Mouse (Mus musculus) kidney, embryonic 14.5 days (tissue): ENCODE data around the gene Mapkapk2. TPM values are rescaled to one million over a fixed set of nuclear protein-coding genes. Genes with fewer than 3 reads are reported as not detected.
"Not testable (repeated sequence)": the region's sequence is repeated elsewhere in the genome, so short reads cannot be mapped to it uniquely, and the experiment has no call there.

ENCODE experiments used
- ATAC-seq: fragments of 200-750 bp; cut with Nextera tagmentation; 2 replicates; pipeline ENCODE4 v1.8.0; 2017; ENCODE audit warnings: moderate number of reproducible peaks, mild to moderate bottlenecking, moderate TSS enrichment, moderate library complexity; ENCODE audit not compliant: low FRiP score, low TSS enrichment
- H3K27ac ChIP-seq: fragments of 300-500 bp; sonication (generic); 2 replicates; pipeline ENCODE4 v1.5.1; 2014; ENCODE audit warnings: low read depth, mild to moderate bottlenecking, low read length, moderate library complexity, mixed read lengths
- H3K27me3 ChIP-seq: fragments of 300-500 bp; sonication (generic); 2 replicates; pipeline ENCODE4 v1.6.1; 2014; ENCODE audit warnings: mild to moderate bottlenecking, low read length; ENCODE audit not compliant: control insufficient read depth, insufficient read depth
- H3K36me3 ChIP-seq: fragments of 300-500 bp; sonication (generic); 2 replicates; pipeline ENCODE4 v1.6.1; 2014; ENCODE audit warnings: low read length, mixed read lengths; ENCODE audit not compliant: control insufficient read depth, insufficient read depth
- H3K4me1 ChIP-seq: fragments of 300-500 bp; sonication (generic); 2 replicates; pipeline ENCODE4 v1.6.1; 2014; ENCODE audit warnings: low read length, mixed read lengths; ENCODE audit not compliant: control insufficient read depth, insufficient read depth
- H3K4me2 ChIP-seq: fragments of 300-500 bp; sonication (generic); replicated peaks from 2 replicates; pipeline ENCODE4 v1.6.1; 2014; ENCODE audit warnings: low read depth, mild to moderate bottlenecking, low read length
- H3K4me3 ChIP-seq: fragments of 300-500 bp; sonication (generic); 2 replicates; pipeline ENCODE4 v1.5.1; 2014; ENCODE audit warnings: mild to moderate bottlenecking, low read length
- H3K9ac ChIP-seq: fragments of 300-500 bp; sonication (generic); 2 replicates; pipeline ENCODE4 v1.6.1; 2014; ENCODE audit warnings: low read depth, mild to moderate bottlenecking, low read length, moderate library complexity
- H3K9me3 ChIP-seq: fragments of 300-500 bp; sonication (generic); 2 replicates; pipeline ENCODE4 v1.6.1; 2016; ENCODE audit warnings: low read length; ENCODE audit not compliant: control insufficient read depth
- WGBS: fragments of 180-500 bp; shearing (Covaris S2); extraction: QIAGEN DNeasy Blood & Tissue Kit; methylation state at CpG from one replicate; pipeline ENCODE4 v1.1.7; 2014; 5-methylcytosine and 5-hydroxymethylcytosine counted together
- polyA plus RNA-seq: library from polyadenylated mRNA; unstranded; fragments of >200 nt; fragmentation: Nextera tagmentation; extraction: Ambion mirVana; gene quantifications from 2 replicates; pipeline ENCODE4 v1.2.1, GENCODE M21; 2014

Mapkapk2 gene
- polyA plus RNA-seq, 1 experiment from 2014 or later = 62.8 TPM

GRCm38 (mm10) chr1:131023250-131023858, 74.3 kb downstream of the Mapkapk2 start:
- WGBS = 89% methylated on average over 4 of the region's 4 CpGs
- H3K9me3 ChIP-seq, H3K27me3 ChIP-seq, H3K27ac ChIP-seq, H3K4me3 ChIP-seq, ATAC-seq, H3K9ac ChIP-seq, H3K4me2 ChIP-seq, H3K36me3 ChIP-seq: not testable (repeated sequence)
- H3K4me1 ChIP-seq = 0 out of 2 replicates have a peak, but pooled peaks cover 10% of the 10 kb centered on the region

DNA sequence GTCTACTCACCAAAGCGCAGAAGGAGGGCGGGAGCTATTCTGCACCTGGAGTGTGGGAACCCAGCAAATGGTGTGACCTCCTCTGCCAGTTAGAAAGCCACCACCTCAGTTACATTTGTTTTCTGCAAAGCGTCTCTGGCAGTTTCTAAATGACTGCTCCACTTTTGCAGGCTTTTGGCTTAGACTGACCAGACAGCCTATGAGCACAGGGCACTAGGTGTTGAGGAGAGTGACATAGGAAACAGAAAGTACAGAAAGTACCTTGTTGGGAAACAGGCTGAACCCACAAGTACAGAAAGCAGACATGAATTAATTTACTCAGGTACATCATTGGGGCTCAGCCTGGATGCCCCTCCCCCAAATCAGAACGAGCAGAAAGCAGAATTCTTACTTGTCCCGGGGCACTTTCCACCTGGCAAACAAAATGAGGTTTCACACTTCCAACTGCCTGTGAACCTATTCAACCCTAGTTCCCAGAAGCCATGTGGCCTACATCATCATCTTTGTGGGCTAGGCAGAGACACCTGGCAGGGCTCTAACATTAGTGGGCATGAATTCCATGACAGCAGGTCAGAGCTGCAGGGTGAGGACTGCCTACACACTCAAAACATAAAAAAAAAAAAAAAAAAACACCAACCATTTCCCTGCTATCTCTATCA, 74.9 kb downstream of the Mapkapk2 start:
- Histone ChIP-seq H3K4me3 (no peak overlapping the region), H3K4me1 (0 out of 2 replicates have a peak, but pooled peaks cover 10% of the 10 kb centered on the region), H3K4me2 (no peak overlapping the region), H3K36me3 (no peaks in the 10 kb centered on the region), H3K27me3 (no peaks in the 10 kb centered on the region), H3K9me3 (no peaks in the 10 kb centered on the region), H3K27ac (no peak overlapping the region), H3K9ac (no peak overlapping the region)
- WGBS = 39% methylated on average over 5 of the region's 5 CpGs
- ATAC-seq = no peak

- no peak overlapping the region for H3K4me2 ChIP-seq
- H3K27me3 ChIP-seq = no peaks in the 10 kb centered on the region
- H3K9me3 ChIP-seq = no peaks in the 10 kb centered on the region
- no peak overlapping the region for H3K4me3 ChIP-seq
- no peak overlapping the region for H3K27ac ChIP-seq
- 69% methylated on average over 11 of the region's 11 CpGs for WGBS
- no peaks in the 10 kb centered on the region for H3K36me3 ChIP-seq
- H3K9ac ChIP-seq = no peak overlapping the region
- ATAC-seq = no peak
- H3K4me1 ChIP-seq = 0 out of 2 replicates have a peak, but pooled peaks cover 10% of the 10 kb centered on the region
These were observed 75.6 kb downstream of the Mapkapk2 start for GRCm38 (mm10) chr1:131021900-131022590.

DNA sequence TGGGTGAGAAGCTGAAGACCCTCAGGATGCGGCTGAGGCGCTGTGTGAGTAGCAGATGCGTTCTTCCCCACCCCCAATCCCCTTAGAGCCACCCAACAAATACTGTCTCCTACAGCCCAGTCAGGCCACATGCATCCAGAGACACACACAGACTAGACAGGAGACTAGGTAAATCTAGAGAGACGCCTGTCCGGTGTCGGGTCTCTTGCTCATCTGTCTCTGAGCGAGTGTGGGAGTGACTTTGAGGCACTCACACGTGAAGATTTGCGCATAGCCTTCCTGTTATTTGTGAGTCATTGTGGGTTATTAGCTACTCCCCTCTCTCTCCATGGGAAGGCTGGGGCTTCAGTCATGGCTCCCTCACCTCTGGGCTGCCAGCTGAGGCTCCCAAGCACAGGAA, 76.2 kb downstream of the Mapkapk2 start:
- H3K27ac ChIP-seq = no peak overlapping the region
- WGBS = 37% methylated on average over 9 of the region's 9 CpGs
- H3K9me3 ChIP-seq = no peaks in the 10 kb centered on the region
- no peak overlapping the region for H3K9ac ChIP-seq
- no peaks in the 10 kb centered on the region for H3K36me3 ChIP-seq
- no peaks in the 10 kb centered on the region for H3K27me3 ChIP-seq
- ATAC-seq = peak; percentile 66
- H3K4me2 ChIP-seq = no peak overlapping the region
- H3K4me3 ChIP-seq = no peak overlapping the region
- H3K4me1 ChIP-seq = 0 out of 2 replicates have a peak, but pooled peaks cover 10% of the 10 kb centered on the region

GRCm38 (mm10) chr1:131020425-131021310, 77.0 kb downstream of the Mapkapk2 start:
- H3K36me3 ChIP-seq = no peaks in the 10 kb centered on the region
- H3K4me2 ChIP-seq = no peak overlapping the region
- no peaks in the 10 kb centered on the region for H3K9me3 ChIP-seq
- no peak overlapping the region for H3K9ac ChIP-seq
- H3K27ac ChIP-seq = no peak overlapping the region
- no peaks in the 10 kb centered on the region for H3K27me3 ChIP-seq
- H3K4me3 ChIP-seq = no peak overlapping the region
- ATAC-seq = no peak
- 0 out of 2 replicates have a peak, but pooled peaks cover 10% of the 10 kb centered on the region for H3K4me1 ChIP-seq
- WGBS = 47% methylated on average over 12 of the region's 12 CpGs

DNA sequence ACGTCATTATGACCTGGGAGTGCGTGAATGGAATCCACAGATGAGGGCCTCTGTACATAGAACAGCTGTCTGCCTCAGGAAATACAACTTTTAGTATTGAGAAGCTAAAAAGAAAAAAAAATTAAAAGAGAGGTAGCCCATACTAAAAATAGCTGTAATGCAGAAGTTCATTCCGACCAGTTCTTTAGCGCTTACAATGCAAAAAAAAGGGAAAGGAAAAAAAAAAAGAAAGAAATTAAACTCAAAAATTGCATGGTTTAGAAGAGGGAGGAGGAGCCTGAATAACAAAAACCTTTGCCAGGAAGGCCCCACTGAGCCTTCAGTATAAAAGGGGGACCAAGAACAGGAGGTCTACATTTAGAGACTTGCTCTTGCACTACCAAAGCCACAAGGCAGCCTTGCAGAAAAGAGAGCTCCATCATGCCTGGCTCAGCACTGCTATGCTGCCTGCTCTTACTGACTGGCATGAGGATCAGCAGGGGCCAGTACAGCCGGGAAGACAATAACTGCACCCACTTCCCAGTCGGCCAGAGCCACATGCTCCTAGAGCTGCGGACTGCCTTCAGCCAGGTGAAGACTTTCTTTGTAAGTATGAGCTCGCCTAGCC, 78.0 kb downstream of the Mapkapk2 start, which contains the start of gene Il10:
Gene Il10 (plus strand): TSS at position 354 of the 607 bp plus-strand sequence.
- no peak for ATAC-seq
- H3K4me3 ChIP-seq = no peak within 1 kb of the TSS
- H3K36me3 ChIP-seq = no peaks in the 10 kb centered on the region
- no peaks in the 10 kb centered on the region for H3K9me3 ChIP-seq
- H3K9ac ChIP-seq = no peak within 1 kb of the TSS
- H3K27me3 ChIP-seq = no peaks in the 10 kb centered on the region
- H3K4me1 ChIP-seq = 0 out of 2 replicates have a peak, but pooled peaks cover 10% of the 10 kb centered on the region
- WGBS = 70% methylated on average over 8 of the region's 8 CpGs
- no peak within 1 kb of the TSS for H3K27ac ChIP-seq
- no peak within 1 kb of the TSS for H3K4me2 ChIP-seq

DNA sequence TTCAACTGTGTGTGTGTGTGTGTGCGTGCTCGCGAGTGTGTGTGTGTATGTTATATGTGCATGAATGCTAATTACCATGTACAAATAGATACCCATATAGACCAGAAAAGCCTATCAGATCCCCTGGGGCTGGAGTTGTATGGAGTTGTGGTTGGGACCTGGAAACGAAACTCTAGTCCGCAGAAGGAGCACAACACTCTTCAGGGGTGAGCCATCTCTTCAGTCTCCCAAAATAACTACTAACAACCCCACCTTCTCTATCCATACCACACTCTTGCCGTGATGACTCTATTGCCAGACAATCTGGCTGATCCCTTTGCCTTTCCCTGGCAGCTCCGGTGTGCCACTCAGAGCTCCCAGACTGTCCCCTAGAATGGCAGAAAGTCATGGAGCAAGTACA, 81.7 kb downstream of the Mapkapk2 start:
- no peak overlapping the region for H3K27ac ChIP-seq
- H3K27me3 ChIP-seq = no peaks in the 10 kb centered on the region
- H3K4me2 ChIP-seq = no peak overlapping the region
- no peaks in the 10 kb centered on the region for H3K9me3 ChIP-seq
- no peaks in the 10 kb centered on the region for H3K36me3 ChIP-seq
- no peak for ATAC-seq
- no peak overlapping the region for H3K9ac ChIP-seq
- 0 out of 2 replicates have a peak, but pooled peaks cover 2% of the 10 kb centered on the region for H3K4me1 ChIP-seq
- H3K4me3 ChIP-seq = no peak overlapping the region
- 93% methylated on average over 7 of the region's 7 CpGs for WGBS

DNA sequence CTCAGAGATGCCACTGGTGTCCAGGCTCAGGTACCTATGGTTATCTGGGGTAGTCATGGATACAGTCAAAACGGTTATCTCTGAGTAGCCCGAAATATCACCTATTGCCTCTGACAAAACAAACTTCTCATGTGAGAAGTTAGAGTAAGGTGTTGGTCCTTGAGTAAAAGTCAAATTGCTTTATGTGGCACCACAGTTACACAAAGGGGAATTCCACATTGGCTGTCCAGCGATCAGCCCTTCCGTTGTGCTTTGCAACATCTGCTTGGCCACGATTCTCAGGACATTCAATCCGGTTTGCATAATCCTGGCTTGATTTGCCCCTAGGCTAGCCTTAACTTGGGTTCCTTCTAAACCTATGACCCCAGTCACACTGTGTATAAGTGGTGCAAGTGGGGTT, 82.3 kb downstream of the Mapkapk2 start:
- H3K9ac ChIP-seq = no peak overlapping the region
- H3K4me1 ChIP-seq = no peaks in the 10 kb centered on the region
- H3K4me2 ChIP-seq = no peak overlapping the region
- no peak overlapping the region for H3K27ac ChIP-seq
- H3K4me3 ChIP-seq = no peak overlapping the region
- ATAC-seq = no peak
- H3K36me3 ChIP-seq = no peaks in the 10 kb centered on the region
- H3K9me3 ChIP-seq = no peaks in the 10 kb centered on the region
- no peaks in the 10 kb centered on the region for H3K27me3 ChIP-seq
- WGBS = 90% methylated on average over 6 of the region's 6 CpGs
